Mouse (Mus musculus): Measurements from ENCODE around the gene Papolb. TPM values are rescaled to one million over a fixed set of nuclear protein-coding genes. Genes with fewer than 3 reads are reported as not detected.

The Papolb gene
- total RNA-seq, 4 experiments from 2014 or later = 0.06 to 0.35 (median 0.26) TPM

DNA sequence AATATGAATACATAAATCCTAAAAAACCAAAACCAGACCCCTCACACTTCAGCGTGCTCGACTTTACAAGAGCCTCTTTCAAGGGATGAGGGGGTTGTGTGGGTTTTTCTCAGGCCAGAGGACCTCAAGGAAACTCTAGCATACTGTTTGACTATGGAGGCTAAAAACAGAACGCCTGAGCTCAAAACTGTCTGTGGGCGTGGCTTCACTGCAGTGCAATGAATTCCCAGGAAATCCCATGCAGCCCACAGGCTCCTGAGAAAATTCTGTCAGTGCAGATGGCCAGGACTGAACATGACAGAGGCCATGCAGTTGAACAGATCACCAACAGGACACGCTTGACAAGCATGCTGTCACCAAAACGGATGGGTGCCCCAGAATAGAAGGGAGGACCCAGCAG, 10.9 kb downstream of the Papolb start:
- no peak for DNase-seq

DNA sequence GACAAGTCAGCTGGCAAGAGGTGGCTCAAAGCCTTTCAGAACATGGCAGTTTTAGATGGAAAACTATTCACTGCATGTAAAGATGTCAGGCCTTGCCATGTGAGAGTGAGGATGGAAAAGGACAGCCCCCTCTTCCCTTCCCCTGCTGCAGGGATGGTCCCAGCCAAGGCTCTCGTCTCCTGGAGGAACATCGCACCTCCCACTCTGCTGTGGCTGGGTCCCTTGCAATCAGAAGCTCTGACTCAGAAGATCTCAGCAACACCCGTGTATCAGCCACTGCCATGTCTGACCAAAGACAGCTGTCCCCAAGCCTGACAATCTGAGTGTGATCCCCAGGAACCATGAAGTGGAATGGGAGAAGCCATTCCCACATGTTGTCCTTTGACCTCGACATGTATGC, 17.8 kb downstream of the Papolb start:
- no peak for DNase-seq

GRCm38 (mm10) chr5:142510061-142510414, 19.8 kb downstream of the Papolb start:
- DNase-seq = no peak

GRCm38 (mm10) chr5:142509141-142510060, 20.5 kb downstream of the Papolb start:
- no peak for DNase-seq

DNA sequence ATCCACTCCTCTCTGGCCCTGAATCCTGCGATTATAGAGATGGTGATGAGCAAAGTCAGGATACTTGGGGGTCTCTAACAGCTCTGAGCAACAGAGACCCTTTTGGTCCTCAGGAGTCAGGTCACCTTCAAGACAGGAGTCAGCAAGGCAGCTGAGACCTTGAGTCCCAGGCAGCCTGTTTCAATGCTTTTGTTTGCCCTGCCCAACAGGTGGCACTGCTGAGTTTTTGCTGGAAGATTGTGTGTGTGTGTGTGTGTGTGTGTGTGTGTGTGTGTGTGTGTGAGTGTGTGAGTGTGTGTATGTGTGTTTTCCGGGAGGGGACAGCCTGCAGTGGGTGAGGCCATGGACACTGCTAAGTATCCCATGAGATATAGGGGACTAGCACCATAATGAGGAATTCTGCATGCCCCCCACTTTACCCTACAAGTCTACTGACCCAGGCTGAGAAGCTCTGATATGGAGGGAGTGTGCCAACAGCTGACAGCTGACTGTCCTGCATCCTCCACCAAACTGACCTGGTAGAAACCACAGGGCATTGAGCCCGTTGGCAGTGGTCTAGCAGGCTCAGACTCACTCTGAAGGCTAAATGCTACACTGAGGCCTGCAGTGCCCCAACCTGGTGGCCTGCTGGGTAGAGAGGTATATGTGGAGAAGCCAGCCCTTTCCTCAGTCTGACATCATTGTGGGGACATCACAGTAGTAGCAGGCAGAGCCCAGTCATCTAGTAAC, 24.0 kb downstream of the Papolb start:
- DNase-seq = no peak

DNA sequence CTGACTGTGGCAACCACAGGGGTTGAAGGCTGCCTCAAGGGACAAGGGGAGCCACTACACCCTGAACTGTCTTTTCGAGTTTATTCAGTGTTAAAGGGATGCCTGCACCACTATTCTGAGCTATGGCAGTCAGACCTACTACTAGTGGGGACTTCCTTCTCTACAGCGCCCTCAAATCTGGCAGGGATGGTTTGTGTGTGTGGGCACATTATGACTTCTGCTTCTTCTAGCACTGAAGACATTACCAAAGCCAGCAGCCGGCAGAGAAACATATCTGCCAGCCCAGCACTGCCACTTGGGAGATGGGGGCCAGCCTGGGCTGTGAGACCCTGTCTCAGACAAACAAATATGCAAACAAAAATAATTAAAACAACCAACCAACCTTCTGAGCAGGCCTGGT, 25.7 kb downstream of the Papolb start:
- DNase-seq = no peak

DNA sequence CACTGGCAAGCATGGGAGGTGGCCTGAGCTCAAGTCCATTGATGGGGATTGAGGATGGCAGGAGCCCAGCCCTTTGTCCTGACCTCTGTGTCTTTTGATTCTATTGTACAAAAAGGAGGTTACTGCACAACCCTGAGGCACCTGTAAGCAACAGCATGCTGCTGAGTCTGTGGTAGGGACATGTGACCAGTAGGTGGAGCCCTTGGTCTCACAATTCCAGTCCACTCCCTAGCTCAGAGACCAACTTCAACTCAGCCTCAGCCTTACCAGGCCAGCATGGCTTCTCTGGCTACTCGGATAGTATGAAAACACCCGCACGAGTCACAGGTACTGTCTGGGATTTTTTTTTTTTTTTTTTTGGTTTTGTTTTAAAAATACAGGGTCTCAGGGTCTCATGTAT, 27.5 kb downstream of the Papolb start:
- DNase-seq = peak; percentile 74

DNA sequence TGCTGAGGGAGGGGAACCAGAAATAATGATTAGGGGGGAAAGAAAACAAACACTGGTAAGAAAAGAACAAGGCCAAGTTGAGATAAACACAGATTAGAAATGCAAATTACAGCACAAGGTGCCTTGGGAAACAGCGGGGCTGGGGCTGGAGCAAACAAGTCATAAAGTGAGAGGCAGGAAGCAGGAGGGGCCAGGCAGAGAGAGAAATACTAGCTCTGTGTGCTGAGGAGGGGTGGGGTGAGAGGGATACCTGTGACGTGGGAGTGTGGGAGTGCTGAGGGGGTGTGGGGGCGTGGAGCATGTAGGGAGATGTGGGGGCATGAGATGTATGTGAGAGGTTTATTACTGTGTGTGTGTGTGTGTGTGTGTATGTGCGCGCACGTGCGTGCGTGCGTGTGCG, 29.0 kb downstream of the Papolb start:
- no peak for DNase-seq

- no peak for DNase-seq
Measured at GRCm38 (mm10) chr5:142498964-142499363, 30.9 kb downstream of the Papolb start.

- DNase-seq = no peak
Measured at GRCm38 (mm10) chr5:142495321-142496096, 34.4 kb downstream of the Papolb start.

DNA sequence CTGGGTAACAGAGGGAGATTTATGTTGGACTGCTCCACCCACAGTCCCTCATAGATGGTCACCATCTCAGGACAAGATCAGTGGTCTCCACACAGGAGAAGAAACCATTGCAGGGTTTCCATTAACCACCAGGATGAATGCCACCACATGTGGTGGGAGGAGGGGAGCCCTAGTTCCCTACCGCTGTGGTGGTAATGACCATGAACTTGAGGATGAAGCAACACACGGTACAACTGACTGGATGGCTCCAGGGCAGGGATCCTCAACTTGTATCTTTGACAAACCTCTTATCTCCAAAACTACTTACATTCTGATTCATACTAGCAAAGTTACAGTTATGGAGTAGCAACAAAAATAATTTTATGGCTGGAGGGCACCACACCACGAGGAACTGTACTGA, 36.6 kb downstream of the Papolb start:
- peak; percentile 48 for DNase-seq

- no peak for DNase-seq
Measured at GRCm38 (mm10) chr5:142489955-142490707, 39.7 kb downstream of the Papolb start.

DNA sequence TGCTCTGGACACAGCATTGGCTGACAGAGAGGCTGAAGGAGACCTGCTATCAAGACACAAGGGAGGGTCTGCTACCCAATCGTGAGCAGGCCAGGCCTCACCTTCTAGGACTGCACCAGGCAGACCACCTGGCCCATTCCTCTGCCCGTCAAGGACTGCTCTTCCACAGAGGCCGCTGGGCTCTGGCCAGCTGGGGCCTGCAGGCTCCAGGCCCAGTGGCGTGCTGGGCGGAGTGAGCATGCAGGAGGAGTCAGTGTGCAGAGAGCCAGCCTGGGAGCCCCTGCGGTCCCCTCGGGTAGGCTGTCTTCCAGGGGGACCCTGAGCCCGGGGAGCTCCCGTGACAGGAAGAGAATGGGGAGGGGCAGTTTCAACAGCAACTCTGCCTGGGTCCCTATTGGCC, 43.2 kb downstream of the Papolb start:
- no peak for DNase-seq

DNA sequence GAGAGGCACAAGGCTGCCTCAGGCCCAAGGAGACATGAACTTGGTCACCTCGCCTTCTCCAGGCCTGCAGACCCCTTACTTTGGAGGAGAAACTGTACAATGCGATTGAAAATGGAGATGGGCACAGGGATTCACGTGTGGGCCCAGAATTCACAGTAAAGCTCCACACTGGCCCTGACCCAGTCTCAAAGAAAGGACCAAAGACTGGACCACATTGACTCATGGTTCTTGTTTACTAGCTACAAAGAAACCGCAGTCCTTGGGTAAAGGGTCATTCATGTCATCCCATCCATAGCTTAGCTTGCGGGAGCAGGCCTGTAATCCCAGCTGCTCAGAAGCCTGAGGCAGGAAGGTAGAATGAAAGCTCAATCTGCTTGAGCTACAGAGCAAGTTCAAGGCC, 46.3 kb downstream of the Papolb start:
- DNase-seq = no peak

DNA sequence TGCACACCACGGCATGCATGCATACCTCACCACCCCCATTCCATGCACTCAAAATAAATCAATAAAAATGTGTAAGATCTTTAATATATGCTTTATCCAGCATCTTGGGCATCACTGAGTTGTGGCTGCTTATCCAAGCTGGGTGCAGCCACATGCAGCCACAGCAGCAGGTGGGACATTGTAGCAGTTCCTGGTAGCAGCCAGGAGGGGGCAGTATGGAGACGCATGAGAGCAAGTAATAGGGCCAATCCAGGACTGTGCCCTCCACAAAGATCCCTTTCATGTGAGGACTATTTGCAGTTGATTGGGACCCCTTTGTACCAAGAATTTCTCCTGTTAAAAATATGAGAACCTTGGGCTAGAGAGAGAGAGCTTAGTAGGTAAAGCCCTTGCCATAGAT, 47.4 kb downstream of the Papolb start:
- no peak for DNase-seq

GRCm38 (mm10) chr5:142478829-142479435, 50.9 kb downstream of the Papolb start:
- DNase-seq = peak; percentile 62

- DNase-seq = no peak
Measured at GRCm38 (mm10) chr5:142477866-142478615, 51.8 kb downstream of the Papolb start.

DNA sequence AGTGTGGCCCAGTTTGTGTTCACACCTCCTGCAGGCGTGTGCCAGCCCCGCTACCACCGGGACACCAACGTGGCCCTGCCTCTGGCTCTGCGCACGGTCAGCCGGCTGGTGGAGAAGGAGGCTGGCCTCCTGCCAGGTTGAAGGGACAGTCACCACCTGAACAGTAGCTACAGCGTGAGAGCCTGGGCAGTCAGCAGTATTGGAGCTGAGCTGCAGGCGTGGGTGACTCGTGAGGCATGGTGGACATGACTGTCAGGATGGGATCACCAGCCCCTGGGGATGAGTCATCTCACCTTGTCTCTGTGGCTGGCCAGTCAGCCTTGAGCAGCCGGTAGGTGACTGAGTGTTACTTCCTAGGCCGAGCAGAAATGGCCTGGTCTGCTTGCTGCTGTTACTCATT, 52.5 kb downstream of the Papolb start:
- peak; percentile 79 for DNase-seq
